Mouse (Mus musculus) frontal cortex, postnatal 14 days (tissue): ENCODE measurements around the gene Yes1.
"Not testable (repeated sequence)": the region's sequence is repeated elsewhere in the genome, so short reads cannot be mapped to it uniquely, and the experiment has no call there.

ENCODE experiments used
- DNase-seq, 2 experiments: peaks; one replicate each; pipeline ENCODE4 v3.0.0; 2022; ENCODE audit warnings: low spot score in 2 of 2

The Yes1 gene

DNA sequence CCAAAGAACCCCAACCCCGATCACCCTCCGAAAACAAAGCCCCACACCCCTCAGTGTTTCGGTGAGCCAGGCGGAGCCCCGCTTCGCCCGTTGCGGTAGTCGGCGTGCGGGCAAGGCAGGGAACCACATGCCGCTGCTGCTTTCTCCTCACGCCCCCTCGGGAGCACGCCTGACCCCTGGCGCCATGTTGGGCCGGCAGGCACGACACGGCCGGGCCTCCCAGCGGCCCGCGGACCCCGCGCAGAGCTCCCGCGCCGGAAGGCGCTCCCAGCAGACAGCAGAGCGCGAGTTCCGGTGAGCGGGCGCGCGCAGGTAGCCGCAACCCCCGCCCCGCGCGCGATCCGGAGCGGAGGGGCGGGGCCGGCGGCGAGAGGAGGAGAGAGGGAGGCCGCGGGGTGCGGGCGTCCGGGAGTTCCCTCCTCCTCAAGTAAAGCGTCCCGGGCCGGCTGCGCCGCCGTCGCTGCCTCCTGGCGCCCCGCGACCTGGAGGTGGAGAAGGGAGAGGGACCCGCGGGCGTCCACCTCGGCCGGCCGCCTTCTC, at the start of gene Yes1:
Yes1 (plus strand) TSS at position 371 of the 540 bp plus-strand sequence.
- peak; percentile 26 to 53 for DNase-seq

DNA sequence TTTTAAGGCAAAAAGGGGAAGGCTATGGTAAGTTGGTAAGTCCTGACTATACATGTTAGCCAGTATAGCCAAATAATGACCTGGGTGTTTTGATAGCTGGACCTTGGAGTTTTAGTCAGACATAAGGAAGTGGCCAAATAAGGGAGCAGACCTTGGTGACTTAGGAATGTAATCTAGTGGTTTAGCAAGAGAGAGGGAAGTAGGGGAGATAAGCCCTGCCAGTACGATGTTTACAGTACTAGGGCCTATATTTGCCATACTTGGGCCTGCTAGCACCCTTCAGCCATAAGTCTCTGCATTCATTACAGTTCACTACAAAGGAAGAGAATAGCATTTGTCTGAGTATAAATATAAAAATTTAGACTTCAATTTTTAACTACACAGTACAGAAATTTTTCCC, 46.3 kb upstream of the Yes1 start:
- no peak for DNase-seq

DNA sequence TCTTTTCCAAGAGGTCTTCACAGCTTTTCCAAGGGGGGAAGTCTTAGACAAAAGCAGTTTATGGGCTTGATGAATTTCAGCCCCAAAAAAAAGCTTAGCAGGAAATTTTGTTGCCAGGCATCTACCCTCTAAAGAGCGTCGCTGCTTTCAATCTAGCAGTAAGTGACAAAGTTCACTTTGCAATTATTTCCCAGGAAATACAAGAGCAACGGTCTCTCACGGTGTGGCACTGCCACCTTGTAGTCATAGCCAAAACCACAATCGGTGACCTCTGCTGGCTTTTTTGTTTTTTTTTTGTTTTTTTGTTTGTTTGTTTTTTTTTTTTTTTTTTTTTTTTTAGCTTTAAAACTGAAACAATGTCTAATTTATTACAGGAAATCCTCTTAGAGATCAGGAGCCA, 39.2 kb upstream of the Yes1 start:
- DNase-seq, result no peak

DNA sequence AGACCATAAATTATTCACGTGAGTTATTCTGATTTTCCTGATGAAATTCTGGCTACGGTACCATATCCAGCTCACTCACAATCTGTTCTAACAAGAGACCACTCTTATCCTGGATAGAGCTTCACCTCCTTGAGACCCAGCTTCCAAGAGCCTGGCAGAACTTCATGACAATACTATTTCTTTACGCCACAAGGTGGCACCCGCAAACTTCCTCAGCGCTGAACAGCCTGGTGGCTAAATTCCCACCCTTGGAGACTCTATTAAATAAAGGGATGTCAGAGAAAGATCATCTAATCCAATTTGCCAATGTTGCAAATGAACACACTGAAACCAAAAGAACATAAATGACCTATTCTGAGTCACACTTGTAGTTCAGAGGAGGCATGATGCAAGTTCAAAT, 22.8 kb upstream of the Yes1 start:
- DNase-seq, result peak; percentile 5 to 60

DNA sequence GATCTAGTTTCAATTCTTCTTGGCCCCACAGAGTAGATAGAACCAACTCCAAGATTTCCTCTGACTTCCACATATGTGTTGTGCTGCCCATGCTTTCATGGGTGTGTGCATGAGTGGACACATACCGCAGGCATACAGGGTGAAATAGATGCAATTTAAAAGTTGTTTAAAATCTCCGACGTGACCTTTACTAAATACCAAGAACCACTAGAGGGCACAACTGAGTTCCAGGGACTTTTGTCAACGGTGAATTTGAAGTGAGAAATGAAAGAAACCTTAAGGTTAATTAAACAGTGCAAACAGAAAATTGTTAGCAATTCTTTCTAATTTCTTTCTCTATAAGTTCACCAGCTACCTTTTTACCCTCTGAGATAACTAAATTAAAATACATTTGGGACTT, 17.2 kb upstream of the Yes1 start:
- no peak for DNase-seq

DNA sequence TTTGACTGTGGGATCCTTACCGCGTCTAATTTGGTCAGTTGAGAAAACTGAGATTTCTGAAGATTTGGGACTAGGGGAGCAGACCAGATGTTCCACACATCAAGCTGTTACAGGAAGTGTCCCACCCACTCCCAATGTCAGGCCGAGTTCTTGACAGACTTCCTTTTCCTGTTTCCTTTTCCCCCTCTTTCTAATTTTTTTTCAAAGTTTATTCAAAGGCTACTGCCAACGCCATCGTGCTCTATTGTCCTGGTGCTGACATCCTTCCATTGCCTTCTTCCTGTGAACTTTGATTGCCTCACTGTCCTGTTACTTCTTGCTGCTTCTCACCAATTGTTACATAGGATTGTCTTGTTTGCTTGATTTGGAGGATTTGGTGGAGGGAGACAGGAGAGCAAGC, 16.6 kb upstream of the Yes1 start:
- DNase-seq, result no peak

DNA sequence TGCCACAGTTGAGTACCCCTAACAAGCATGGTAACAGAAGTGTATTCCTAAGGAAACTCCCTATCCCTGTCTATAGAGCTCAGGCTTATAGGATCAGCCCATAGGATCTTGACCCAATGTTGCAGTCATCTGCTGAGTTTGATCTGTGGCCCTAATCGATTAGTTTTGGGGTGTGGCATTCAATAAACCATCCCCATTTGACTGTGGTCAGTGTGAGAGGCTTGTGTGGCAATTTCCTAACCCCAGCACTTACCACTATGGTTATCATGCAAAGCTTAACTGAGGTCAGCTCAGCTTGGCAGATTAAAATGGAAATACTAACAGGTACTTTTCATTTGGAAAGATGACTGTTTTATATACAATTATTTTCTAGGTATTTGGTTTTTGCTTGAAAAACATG, 5.1 kb upstream of the Yes1 start:
- no peak for DNase-seq

DNA sequence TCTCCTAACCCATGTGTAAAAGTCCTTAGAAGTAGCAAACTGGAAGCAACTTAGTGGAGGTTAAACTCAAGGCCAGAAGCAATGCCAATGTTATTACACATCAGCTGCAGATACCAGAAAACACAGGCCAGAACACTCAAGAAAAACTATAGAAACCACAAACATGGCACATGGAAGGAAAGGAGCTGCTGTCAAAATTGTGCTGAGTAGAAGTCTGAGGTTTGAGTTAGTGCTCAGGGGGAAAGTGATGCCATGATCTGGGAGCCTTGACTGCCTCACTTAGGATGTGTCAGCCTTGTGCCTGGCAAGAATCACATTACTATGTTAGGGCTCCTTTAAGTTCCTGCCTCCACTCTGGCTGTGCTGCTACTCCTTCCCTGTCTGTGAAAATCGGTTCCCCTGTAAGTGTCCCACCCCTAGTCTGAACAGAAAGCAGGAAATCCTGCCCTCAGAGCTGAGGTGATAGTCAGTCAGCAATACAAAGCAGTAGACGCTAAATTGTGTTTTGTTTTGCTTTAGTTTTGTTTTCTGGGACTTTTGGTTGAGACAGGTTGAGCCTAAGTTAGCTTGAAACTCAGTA, 3.1 kb upstream of the Yes1 start:
- no peak for DNase-seq

DNA sequence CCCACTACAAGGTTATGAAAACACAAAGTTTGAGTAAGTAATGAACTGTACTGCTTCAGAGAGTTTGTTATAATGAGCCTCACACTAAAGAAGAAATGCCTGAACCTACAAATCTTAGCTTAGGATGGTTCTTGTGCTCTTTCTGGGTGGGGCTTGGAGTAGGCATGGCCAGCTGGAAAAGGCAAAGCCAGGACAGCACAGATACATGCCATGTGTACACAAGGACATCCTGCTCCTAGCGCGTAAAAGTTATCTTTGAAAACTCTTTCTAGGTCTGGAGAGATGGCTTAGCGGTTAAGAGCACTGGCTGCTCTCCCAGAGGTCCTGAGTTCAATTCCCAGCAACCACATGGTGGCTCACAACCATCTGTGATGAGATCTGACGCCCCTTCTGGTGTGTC, 2.5 kb upstream of the Yes1 start:
- DNase-seq, result no peak

DNA sequence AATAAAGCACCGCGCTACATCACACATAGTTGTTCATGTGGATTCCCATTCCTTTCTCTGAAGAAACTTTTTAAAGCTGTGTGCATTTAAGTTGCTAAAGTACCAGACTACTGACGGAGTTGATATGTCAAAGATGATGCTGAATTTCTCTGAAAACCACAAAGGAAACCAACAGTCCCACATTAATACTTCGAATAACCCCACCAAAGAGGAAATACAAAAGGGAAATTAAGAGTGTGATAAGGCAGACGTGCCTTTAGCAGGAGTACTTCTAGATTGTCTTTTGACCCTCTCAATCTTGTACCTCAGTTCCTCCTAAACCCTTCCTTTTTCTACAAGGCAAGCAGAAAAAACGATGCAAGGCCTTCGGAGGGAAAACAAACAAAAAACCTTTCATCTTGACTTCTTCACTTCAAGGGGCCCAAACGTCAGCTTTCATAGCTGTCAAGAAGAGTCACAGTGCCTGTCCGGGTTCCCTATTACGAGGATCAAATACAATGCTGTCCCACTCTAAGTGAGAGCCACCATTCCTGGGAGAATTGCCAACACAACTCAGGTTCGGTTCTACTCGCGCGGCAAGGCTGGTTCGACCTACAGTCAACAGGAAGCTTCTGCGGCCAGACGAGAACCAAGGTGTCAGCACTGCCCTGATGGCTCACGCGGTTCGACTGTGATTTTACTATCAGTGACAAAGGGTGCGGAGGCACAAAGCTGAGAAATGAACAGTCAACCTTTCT, 739 bp upstream of the Yes1 start:
- DNase-seq, result peak; percentile 12 to 25

DNA sequence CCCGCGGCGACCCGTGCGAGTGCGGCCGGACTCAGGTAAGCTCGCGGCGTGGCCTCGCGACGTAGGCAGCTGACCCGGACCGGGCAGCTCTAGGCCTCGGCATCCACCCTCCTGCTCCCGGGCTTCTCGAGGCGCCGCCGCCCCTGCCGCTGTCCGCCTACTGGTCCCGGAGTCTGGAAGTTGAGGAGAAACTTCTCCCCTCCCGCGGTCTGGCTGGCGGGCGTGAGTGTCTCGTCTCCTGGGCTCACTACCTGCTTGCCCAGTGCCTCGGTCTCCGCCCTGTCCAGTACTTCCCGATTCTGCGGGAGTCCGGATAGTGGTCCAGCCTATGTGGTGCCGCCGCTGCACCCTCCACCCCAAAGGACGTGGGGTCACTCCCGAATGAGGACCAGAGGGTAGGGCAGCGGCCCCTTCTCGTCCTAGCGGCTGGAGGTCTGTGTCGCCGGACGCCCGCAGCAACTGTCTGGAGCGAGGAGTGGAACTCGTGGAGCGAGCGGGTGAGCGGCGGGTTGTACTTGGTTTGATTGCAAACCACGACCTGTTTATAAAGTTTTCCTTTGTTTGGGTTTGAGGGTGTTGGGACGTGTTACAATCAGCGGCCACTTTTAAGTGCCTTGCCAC, 480 bp downstream of the Yes1 start:
- DNase-seq, result peak in 1 of 2 experiments; percentile 9

DNA sequence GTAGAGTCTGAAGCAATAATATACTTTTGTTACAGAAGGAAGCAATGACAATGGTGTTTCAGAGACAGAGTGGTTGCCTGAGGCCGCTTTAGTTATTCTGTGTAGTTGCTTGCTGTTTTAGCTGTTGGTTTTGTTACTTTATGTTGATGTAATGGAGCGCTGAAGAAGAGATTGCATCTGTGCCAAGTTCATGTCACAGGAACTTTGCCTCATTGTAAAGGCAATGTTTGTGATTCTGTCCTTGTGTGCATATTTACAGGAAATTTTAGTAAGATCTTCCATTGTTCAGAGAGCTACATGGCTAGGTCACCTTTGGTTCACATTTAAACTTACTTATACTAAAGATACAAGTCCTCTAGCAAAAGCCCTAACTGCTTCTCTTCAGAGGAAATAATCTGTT, 3.3 kb downstream of the Yes1 start:
- no peak for DNase-seq

DNA sequence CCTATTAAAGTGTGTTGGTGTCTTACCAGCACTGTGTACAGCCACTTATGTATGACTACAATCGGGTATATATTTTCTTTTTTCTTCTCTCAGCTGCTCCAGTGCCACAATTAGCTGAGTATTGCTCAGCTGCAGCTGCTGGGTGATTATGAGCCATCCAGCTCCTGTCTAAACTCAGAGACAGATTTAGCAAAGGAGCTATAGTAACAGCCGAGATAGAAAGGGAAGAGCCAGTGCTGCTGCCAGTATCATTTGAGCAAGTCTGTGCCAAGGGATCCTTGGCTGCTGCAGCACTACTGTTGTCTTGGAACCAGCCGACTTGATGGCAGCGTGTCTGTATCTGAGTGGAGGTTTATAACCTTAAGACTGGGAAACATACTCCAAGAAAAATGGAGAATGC, 3.7 kb downstream of the Yes1 start:
- peak; percentile 26 to 40 for DNase-seq

DNA sequence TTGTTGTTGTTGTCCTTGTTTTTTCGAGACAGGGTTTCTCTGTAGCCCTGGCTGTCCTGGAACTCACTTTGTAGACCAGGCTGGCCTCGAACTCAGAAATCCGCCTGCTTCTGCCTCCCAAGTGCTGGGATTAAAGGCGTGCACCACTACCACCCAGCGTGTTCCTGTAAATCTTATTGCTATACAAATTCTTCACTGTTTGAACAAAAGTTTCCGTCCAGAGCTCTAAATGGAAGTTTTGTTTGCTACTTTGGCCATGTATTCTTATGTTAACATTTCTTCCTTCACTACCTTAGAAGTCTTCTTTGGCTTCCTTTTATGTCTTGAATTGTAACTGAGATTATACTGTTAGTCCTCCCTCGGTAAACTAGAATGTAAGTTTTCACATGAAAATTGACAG, 5.5 kb downstream of the Yes1 start:
- not testable (repeated sequence) for DNase-seq

DNA sequence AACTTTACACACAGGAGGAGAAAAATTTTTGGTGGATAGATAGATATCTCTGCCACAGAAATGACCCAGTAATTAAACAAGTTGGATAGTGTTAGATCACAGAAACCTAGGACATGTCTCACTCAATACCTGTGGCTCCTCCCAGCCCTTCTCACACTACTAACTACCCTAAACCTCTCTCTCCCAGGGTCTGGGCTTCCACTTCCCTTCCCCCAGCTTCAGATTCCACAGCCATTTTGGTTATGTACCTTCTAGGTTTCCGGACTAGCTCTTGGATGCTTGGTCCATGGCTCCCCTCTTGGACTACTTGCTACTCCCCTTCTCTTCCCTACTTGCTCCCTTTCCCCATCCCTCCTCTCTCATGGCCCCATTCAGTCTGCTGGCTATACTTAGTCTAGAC, 6.9 kb downstream of the Yes1 start:
- DNase-seq, result no peak

DNA sequence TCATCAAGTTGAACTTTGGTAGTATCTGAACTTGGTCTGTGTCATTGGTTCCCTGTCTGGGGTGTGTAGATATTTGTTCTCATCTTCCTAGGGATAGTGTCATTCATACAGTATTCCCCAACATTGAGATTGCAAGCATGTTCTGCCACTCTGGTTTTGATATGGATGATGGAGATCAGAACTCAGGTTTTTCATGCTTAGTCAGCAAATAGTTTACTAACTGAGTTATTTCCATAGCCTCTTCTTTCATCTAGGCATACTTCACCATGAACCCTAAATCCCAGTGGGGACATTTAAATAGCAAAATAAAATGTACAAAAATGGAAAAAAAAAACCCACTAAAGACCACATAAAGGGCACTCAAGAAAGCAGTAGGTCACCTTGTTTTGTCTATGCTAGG, 12.7 kb downstream of the Yes1 start:
- no peak for DNase-seq

DNA sequence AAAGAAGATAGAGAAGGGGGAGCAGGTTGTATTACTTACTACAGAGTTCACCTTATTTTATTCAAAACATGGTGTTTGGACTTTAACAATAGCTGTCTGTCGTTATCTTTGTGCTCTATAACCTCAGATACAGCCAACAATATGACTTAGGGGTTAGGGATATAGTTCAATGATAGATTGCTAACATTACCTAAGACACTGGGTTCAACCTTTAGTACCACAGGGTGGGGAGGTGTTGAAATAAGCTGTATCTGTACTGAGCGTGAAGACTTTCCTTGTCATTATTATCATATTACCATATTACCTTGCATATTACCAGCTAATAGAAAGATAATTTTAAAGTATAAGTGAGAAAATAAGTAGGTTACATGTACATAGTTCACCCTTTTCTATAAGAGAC, 13.8 kb downstream of the Yes1 start:
- no peak for DNase-seq

DNA sequence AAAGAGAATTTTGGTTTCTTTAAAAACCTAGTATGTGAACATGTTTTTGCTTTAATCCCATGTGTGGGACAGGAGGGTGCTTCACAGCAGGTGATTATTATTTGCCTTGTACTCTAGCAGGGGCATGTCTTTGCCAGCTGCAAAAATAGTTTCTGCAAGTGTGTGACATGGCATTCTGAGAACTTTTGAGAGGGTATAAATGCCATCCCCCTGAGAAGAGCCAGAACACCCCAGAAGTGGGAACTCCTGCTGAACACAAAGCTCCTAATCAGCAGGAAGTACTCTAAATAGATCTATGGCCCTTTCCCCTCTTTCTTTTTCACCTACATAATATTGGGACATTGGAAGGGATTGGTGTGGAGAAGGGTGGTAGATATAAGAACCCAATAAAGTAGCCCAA, 22.2 kb downstream of the Yes1 start:
- DNase-seq, result no peak

DNA sequence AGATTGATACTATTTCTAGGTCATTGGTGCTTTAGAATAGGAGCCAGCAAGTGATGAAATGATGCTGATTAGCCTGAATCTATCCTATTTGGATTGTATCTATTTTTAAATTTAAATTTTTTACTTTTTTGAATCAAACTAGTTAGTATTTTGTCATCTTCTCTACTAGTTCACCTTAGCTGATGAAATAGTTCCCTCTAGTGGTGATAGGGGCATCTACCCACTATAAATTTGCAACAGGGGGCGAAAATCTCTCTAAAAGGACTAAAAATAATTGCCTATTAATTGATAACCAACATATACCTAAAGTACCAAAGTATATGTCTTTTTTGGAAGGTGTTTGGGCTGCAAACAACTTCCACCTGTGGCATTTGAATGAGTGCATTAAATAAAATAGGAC, 46.4 kb downstream of the Yes1 start:
- no peak for DNase-seq

DNA sequence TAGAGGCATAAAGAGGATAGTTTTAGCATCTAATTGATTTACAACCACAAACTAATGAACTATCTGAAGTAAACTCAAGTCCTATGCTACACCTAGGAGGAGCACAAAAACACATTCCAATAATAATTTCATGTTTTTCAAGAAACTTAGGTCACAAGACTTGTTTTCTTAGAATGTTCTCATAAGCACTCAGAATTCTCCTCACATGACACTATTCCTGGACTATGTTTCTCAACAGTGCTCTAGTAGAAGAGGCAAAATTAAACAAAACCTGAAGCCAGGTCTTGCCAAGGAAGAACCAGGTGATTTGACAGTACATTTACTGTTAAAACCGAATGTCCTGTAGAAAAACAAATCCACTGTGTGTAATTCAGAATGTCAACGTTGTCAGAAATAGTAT, 71.5 kb downstream of the Yes1 start:
- no peak for DNase-seq

DNA sequence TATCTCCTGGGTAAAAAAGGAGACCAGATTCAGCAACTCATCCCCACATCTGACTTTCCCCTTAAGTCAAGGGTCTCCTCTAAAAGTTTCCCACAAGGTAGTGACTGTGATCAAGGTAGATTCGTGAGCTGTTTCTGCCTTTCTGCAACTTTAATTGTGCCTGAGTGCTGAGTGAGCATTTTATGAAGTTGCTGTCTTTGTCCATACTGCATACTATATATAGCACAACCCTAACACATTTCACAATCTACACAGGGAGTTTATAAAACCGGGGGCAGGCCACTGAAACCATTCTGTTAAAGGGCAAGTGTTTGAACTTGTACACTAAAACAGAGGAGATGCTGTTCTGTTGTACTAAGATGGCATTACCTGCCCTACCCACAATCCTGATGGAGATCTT, 82.4 kb downstream of the Yes1 start:
- DNase-seq, result no peak

DNA sequence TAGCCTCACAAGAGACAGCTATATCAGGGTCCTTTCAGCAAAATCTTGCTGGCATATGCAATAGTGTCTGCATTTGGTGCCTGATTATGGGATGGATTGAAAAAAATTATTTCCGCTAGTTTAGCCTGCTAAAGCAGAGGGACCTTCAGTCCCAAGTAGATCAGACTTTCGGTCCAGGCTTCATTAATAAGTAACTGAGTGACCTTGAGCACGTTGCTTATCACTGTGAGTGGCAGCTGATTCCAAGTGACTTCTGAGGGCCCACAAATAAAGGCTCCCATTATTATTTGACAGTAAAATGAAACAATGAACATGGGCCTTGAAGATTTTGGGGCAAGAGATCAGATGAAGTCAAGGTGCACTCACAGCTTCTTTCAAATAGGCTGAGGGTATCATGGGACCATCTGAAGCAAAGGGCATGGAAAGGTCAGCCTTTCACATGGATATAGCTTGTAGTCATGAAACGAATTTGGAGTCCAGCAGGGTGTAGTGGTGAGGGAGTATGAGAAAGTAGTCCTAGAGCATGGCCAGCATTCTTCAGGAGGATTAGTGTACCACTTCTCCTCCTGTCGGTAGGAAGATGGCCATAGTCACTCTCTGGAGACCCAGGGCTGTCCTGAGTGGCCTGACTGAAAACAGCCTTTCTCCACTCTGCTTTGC, 86.4 kb downstream of the Yes1 start:
- DNase-seq, result no peak
